Mouse (Mus musculus) cortical plate, adult 2 months (tissue): ENCODE results near the gene Trim72. TPM values are rescaled to one million over a fixed set of nuclear protein-coding genes. Genes with fewer than 3 reads are reported as not detected.

Experiments
- H3K27ac ChIP-seq: fragments of 200-500 bp; 2 replicates; pipeline ENCODE4 v1.5.1; 2012; ENCODE audit warnings: low read length, control low read depth, inconsistent platforms; ENCODE audit not compliant: insufficient read depth
- H3K4me1 ChIP-seq: fragments of 200-500 bp; 2 replicates; pipeline ENCODE4 v1.6.1; 2011; ENCODE audit warnings: low read length; ENCODE audit not compliant: control insufficient read depth, insufficient read depth
- H3K4me3 ChIP-seq: fragments of 200-500 bp; 2 replicates; pipeline ENCODE4 v1.5.1; 2011; ENCODE audit warnings: mild to moderate bottlenecking, low read length, control low read depth; ENCODE audit not compliant: insufficient read depth
- CTCF ChIP-seq: fragments of 200-500 bp; IDR thresholded peaks from 2 replicates; pipeline ENCODE4 v1.5.1; 2011; ENCODE audit warnings: mild to moderate bottlenecking, control low read depth, low read length; ENCODE audit not compliant: insufficient read depth; ENCODE audit errors: extremely low read depth
- POLR2A ChIP-seq: fragments of 200-500 bp; IDR thresholded peaks from 2 replicates; pipeline ENCODE4 v1.6.1; 2011; ENCODE audit warnings: mild to moderate bottlenecking, low read length, control low read depth; ENCODE audit not compliant: insufficient read depth; ENCODE audit errors: extremely low read depth
- polyA plus RNA-seq: library from polyadenylated mRNA; depleted of rRNA; stranded (reverse); fragments of >200 nt; gene quantifications from 2 replicates; pipeline ENCODE4 v1.2.3, GENCODE M21; 2012

Trim72 gene
- polyA plus RNA-seq, 1 experiment: 1.7 TPM

DNA sequence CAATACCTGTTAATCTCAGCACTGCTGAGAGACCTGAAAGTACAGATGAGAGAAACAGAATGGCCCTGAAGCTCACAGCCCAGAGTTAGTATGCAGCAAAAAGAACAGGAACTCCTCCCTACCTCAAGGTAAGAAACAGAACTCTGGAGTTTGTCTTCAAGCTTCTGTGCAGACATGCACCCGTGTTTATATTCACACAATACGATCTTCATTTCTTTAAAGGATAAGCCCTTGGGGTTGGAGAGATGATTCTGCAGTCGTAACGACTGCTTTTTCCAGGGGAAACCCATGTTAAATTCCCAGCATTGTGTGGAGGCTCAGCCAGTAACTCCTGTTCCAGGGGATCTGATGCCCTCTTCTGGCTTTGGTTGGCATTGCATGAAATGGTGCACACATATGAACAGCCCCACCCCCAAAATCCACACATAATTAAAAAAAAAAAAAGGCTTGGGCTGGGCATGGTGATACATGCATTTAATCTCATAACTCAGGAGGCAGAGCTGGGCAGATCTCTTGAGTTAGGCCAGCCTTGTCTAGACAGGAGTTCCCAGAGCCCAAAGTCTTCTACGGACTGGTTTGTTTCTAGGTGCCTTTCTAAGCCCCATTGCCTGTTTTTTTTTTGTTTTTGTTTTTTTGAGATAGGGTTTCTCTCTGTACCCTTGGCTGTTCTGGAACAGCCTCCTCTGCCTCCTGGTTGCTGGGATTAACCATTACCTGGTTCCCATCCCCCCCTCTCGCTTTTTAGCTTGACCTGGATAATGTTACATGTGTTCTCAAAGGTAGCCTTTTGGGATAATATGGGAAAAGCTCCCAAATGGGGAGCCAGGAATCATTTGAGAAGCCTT lies 11.9 kb upstream of the Trim72 start:
- H3K27ac ChIP-seq: no peak overlapping the region
- H3K4me1 ChIP-seq: peaks cover 4% of the 10 kb centered on the region; the same call in 1 of the 2 replicates
- no peak for TF ChIP-seq POLR2A
- peak; percentile 53 for TF ChIP-seq CTCF
- H3K4me3 ChIP-seq: no peak overlapping the region

DNA sequence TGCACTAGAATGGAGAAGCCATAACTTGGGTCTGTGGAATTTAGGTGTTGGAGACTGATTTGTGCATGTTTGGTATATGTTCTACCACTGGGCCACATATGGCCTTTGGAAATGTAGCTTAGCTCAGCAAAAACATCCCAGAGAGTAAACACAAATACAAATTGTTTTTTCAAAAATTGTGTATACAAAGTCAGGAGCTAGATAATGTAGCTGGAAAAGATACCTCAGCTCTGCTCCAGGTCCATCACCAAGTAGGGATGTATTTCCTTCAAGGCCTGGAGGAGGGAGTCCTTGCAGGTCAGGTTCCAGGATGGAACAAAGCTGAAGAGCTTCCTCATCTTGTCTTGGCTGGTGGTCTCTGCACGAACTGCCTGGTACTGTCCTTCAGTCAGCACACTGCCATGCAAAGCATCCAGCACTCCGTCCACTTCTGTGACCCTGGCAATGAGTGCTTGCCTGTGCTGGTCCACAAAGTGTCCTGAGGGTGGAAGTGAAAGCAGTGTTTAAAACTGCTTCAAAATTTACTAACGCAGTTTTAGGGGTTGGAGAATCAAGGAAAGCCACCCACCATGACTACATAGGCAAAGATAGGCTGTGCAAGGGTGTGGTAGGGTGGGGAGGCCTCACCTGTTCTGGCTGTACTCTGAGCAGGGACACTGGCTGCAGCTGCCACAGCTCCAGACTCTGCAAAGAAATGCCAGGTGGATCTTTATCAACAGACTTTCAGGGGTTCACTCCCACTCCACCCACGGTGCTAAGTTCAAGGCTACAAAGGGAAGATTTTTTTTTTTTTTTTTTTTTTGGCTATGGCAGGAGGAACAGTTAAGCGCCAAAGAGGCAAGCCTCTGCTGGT lies 11.0 kb upstream of the Trim72 start:
- peaks cover 4% of the 10 kb centered on the region; the same call in 1 of the 2 replicates for H3K4me1 ChIP-seq
- no peak overlapping the region for H3K4me3 ChIP-seq

GRCm38 (mm10) chr7:127993341-127993977 lies 10.3 kb upstream of the Trim72 start, which contains the start of gene Pycard:
Gene Pycard, minus strand, starts transcription at chr7:127993867.
- H3K4me1 ChIP-seq: peaks cover 4% of the 10 kb centered on the region; the same call in 1 of the 2 replicates
- TF ChIP-seq CTCF (no peak), POLR2A (no peak)
- H3K4me3 ChIP-seq: no peak within 1 kb of the TSS
- no peak within 1 kb of the TSS for H3K27ac ChIP-seq

More for the DNA sequence above, 11.0 kb upstream of the Trim72 start:
- H3K27ac ChIP-seq: no peak overlapping the region
- TF ChIP-seq POLR2A (no peak), CTCF (no peak)

DNA sequence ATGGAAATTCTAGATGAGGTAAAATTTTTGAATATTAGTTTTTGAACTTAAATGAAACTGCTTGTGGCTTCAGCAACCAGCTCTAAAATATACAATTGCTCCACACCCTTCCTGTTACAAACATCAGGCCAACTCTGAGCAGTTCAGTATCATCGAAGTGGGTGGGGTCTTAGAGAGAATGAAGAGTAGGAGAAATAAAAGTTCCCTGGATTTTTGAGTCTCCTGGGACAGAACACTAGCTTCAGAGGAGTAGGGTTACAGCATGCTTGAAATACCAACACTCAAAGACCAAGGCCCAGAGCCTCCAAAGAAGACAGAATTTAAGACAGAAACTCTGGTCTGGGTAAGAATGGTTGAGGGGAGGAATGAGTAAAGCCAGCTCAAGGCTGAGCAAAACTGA lies 4.3 kb upstream of the Trim72 start:
- Histone ChIP-seq H3K27ac (no peak overlapping the region), H3K4me1 (no peaks in the 10 kb centered on the region), H3K4me3 (no peak overlapping the region)
- TF ChIP-seq CTCF (no peak), POLR2A (no peak)

DNA sequence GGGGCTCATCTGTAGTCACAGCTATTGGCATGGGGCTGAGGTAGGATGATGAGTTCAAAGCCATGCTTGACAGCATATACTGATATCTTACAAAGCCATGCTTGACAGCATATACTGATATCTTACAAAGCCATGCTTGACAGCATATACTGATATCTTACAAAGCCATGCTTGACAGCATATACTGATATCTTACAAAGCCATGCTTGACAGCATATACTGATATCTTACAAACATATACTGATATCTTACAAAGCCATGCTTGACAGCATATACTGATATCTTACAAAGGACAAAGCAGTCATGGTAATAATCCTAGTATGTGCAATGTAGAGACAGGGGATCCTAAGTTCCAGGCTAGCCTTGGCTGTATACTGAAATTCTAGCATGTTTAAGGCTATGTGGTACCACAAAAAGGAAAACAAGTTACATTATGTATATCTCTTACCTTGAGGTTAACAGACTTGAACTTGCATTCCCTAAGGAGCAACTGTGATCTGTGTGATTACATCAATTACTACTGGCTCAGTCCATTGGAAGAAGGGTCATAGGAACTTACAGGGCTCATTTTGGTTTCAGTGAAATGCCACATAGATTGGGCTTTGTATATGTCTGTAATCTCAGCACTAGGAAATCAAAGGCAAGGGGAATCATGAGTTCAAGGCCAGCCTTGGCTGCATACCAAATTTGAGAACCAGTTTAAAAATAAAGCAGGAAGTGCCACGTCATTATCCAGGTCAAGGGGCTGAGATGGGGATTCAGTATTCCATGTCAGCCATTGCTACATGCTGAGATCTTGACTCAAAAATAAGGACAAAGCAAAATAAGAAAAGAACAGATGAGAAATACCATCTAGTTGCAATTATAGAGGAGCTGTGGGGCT lies 3.4 kb upstream of the Trim72 start:
- TF ChIP-seq POLR2A: no peak
- no peak for TF ChIP-seq CTCF
- H3K4me3 ChIP-seq: no peak overlapping the region
- H3K27ac ChIP-seq: no peak overlapping the region
- no peaks in the 10 kb centered on the region for H3K4me1 ChIP-seq

DNA sequence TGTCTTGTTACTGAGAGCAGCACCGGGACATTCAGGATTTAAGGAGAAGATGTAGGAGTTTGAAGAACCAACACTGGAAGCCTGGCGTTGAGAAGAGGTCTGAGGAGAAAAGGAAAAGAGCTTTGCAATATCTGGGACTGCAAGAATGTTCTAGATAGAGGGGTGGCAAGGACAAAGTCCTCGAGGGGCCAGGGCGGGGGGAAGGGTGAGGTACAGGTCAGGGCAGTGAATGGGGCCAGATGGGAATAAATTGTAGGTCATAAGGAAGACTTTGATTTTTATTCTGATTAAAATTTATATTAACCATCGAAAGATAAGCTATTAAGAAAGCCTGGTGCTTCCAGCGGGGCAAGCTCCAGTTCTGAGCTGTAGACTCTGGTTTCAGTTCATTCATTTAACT lies 651 bp upstream of the Trim72 start:
- no peak overlapping the region for H3K4me3 ChIP-seq
- TF ChIP-seq POLR2A (no peak), CTCF (no peak)
- no peak overlapping the region for H3K27ac ChIP-seq
- H3K4me1 ChIP-seq: no peaks in the 10 kb centered on the region

GRCm38 (mm10) chr7:128004150-128004486 lies 369 bp downstream of the Trim72 start:
- TF ChIP-seq CTCF (no peak), POLR2A (no peak)
- Histone ChIP-seq H3K4me3 (no peak overlapping the region), H3K27ac (no peak overlapping the region), H3K4me1 (no peaks in the 10 kb centered on the region)

DNA sequence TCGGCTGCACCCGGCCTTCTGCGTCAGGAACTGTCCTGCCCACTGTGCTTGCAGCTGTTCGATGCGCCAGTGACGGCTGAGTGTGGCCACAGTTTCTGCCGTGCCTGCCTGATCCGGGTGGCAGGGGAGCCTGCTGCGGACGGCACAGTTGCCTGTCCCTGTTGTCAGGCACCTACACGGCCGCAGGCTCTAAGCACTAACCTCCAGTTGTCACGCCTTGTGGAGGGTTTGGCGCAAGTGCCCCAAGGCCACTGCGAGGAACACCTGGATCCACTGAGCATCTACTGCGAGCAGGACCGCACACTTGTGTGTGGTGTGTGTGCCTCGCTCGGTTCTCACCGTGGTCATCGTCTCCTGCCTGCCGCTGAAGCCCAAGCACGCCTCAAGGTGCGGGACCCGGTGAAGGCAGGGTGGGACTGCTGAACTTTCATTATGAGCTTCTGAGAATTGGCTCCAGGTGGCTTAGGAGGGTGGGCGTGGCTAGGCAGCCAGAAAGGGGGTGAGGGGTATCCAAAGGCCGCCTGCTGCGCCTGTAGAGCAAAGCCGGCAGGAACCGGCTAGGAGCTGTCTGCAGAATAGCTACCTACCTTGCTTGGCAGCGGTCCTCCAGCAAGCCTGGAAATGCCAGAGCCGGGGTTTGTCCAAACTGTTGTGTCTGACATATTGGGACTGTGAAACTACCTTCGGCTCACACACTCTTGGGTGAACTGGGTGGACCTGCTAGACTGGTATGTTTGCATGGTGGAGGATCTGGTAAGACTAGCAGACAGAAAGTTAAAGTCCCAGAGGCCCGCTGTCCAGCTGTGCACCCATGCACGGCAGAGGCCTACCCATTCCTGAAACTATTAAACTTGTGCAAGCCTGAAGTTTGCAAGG lies 976 bp downstream of the Trim72 start:
- H3K4me3 ChIP-seq: no peak overlapping the region
- no peaks in the 10 kb centered on the region for H3K4me1 ChIP-seq
- H3K27ac ChIP-seq: no peak overlapping the region
- TF ChIP-seq POLR2A: no peak
- no peak for TF ChIP-seq CTCF
